Mouse (Mus musculus) stomach, embryonic 14.5 days (tissue): Measurements from ENCODE around the gene H3f3b. TPM values are rescaled to one million over a fixed set of nuclear protein-coding genes. Genes with fewer than 3 reads are reported as not detected.

Experiments
- ATAC-seq: fragments of 200-750 bp; cut with Nextera tagmentation; 2 replicates; pipeline ENCODE4 v1.8.0; 2017; ENCODE audit warnings: low read depth, moderate TSS enrichment; ENCODE audit not compliant: insufficient number of reproducible peaks, insufficient read depth, low FRiP score
- H3K27ac ChIP-seq: fragments of 300-500 bp; sonication (generic); 2 replicates; pipeline ENCODE4 v1.5.1; 2014; ENCODE audit warnings: mild to moderate bottlenecking, low read length, moderate library complexity, mixed read lengths
- H3K27me3 ChIP-seq: fragments of 300-500 bp; sonication (generic); 2 replicates; pipeline ENCODE4 v1.6.1; 2014; ENCODE audit warnings: low read length, control low read depth, mixed read lengths; ENCODE audit not compliant: control insufficient read depth, insufficient read depth
- H3K36me3 ChIP-seq: fragments of 300-500 bp; sonication (generic); 2 replicates; pipeline ENCODE4 v1.6.1; 2014; ENCODE audit warnings: mild to moderate bottlenecking, control low read depth, low read length, moderate library complexity, mixed read lengths; ENCODE audit not compliant: control insufficient read depth, insufficient read depth
- H3K4me1 ChIP-seq: fragments of 300-500 bp; sonication (generic); 2 replicates; pipeline ENCODE4 v1.6.1; 2014; ENCODE audit warnings: low read length, control low read depth, mixed read lengths; ENCODE audit not compliant: control insufficient read depth, insufficient read depth
- H3K4me2 ChIP-seq: fragments of 300-500 bp; sonication (generic); replicated peaks from 2 replicates; pipeline ENCODE4 v1.6.1; 2014; ENCODE audit warnings: low read depth, low read length, control low read depth
- H3K4me3 ChIP-seq: fragments of 300-500 bp; sonication (generic); 2 replicates; pipeline ENCODE4 v1.5.1; 2014; ENCODE audit warnings: low read depth, low read length, control low read depth
- H3K9ac ChIP-seq: fragments of 300-500 bp; sonication (generic); replicated peaks from 2 replicates; pipeline ENCODE4 v1.6.1; 2014; ENCODE audit warnings: low read depth, mild to moderate bottlenecking, control low read depth, low read length, moderate library complexity, mixed read lengths
- H3K9me3 ChIP-seq: fragments of 300-500 bp; sonication (generic); 2 replicates; pipeline ENCODE4 v1.6.1; 2016; ENCODE audit warnings: low read depth, low read length, control low read depth; ENCODE audit not compliant: control insufficient read depth
- WGBS: fragments of 180-500 bp; shearing (Covaris S2); extraction: QIAGEN DNeasy Blood & Tissue Kit; methylation state at CpG from one replicate; pipeline ENCODE4 v1.1.7; 2014; 5-methylcytosine and 5-hydroxymethylcytosine counted together
- polyA plus RNA-seq: library from polyadenylated mRNA; unstranded; fragments of >200 nt; fragmentation: Nextera tagmentation; extraction: Ambion mirVana; gene quantifications from 2 replicates; pipeline ENCODE4 v1.2.1, GENCODE M21; 2014

H3f3b gene
- polyA plus RNA-seq = 1,982 and 2,067 TPM in 2 replicates

- Histone ChIP-seq H3K27me3 (no peaks in the 10 kb centered on the region), H3K27ac (no peak within 1 kb of the TSS), H3K4me3 (no peak within 1 kb of the TSS), H3K9me3 (no peaks in the 10 kb centered on the region), H3K36me3 (no peaks in the 10 kb centered on the region), H3K4me1 (peaks cover 7% of the 10 kb centered on the region; the same call in 1 of the 2 replicates), H3K4me2 (no peak within 1 kb of the TSS), H3K9ac (no peak within 1 kb of the TSS)
- 81% methylated on average over 4 of the region's 4 CpGs for WGBS
- ATAC-seq = no peak
Measured at GRCm38 (mm10) chr11:116027756-116028155, at the start of gene H3f3b. Gene H3f3b, minus strand, starts transcription at chr11:116027962.

GRCm38 (mm10) chr11:116076836-116077235 is 49.1 kb upstream of the H3f3b start:
- Histone ChIP-seq H3K36me3 (peaks cover 29% of the 10 kb centered on the region), H3K9me3 (no peaks in the 10 kb centered on the region), H3K9ac (no peak overlapping the region), H3K4me2 (peak overlapping the region; percentile 44; the same call in 1 of the 2 replicates), H3K4me3 (no peak overlapping the region), H3K27ac (no peak overlapping the region), H3K27me3 (no peaks in the 10 kb centered on the region), H3K4me1 (peaks cover 9% of the 10 kb centered on the region)
- ATAC-seq = no peak
- WGBS = 76% methylated on average over 7 of the region's 7 CpGs

GRCm38 (mm10) chr11:116076266-116076540 is 48.4 kb upstream of the H3f3b start:
- no peak overlapping the region for H3K4me2 ChIP-seq

GRCm38 (mm10) chr11:116075539-116076265 is 47.9 kb upstream of the H3f3b start:
- no peak overlapping the region for H3K9ac ChIP-seq
- no peaks in the 10 kb centered on the region for H3K27me3 ChIP-seq
- no peak overlapping the region for H3K27ac ChIP-seq
- H3K4me2 ChIP-seq = no peak overlapping the region
- no peak overlapping the region for H3K4me3 ChIP-seq
- ATAC-seq = no peak
- H3K4me1 ChIP-seq = peaks cover 9% of the 10 kb centered on the region
- H3K36me3 ChIP-seq = peaks cover 19% of the 10 kb centered on the region
- WGBS = 59% methylated on average over 20 of the region's 20 CpGs
- H3K9me3 ChIP-seq = no peaks in the 10 kb centered on the region

More at GRCm38 (mm10) chr11:116076266-116076540, 48.4 kb upstream of the H3f3b start:
- Histone ChIP-seq H3K9me3 (no peaks in the 10 kb centered on the region), H3K9ac (no peak overlapping the region), H3K36me3 (peaks cover 23% of the 10 kb centered on the region), H3K4me1 (peaks cover 9% of the 10 kb centered on the region), H3K27me3 (no peaks in the 10 kb centered on the region), H3K4me3 (no peak overlapping the region), H3K27ac (no peak overlapping the region)
- no peak; the same call in 1 of the 2 replicates for ATAC-seq
- WGBS = 59% methylated on average over 7 of the region's 7 CpGs

- H3K36me3 ChIP-seq = peaks cover 7% of the 10 kb centered on the region
- H3K4me1 ChIP-seq = peaks cover 9% of the 10 kb centered on the region
- no peak overlapping the region for H3K27ac ChIP-seq
- no peak overlapping the region for H3K4me2 ChIP-seq
- H3K4me3 ChIP-seq = no peak overlapping the region
- 54% methylated on average over 7 of the region's 7 CpGs for WGBS
- no peaks in the 10 kb centered on the region for H3K9me3 ChIP-seq
- no peak for ATAC-seq
- H3K9ac ChIP-seq = no peak overlapping the region
- H3K27me3 ChIP-seq = no peaks in the 10 kb centered on the region
Measured at GRCm38 (mm10) chr11:116074436-116074991, 46.8 kb upstream of the H3f3b start.

- Histone ChIP-seq H3K9ac (no peak overlapping the region), H3K27ac (no peak overlapping the region), H3K4me2 (no peak overlapping the region), H3K4me3 (no peak overlapping the region), H3K36me3 (no peaks in the 10 kb centered on the region), H3K27me3 (no peaks in the 10 kb centered on the region), H3K9me3 (no peaks in the 10 kb centered on the region), H3K4me1 (no peaks in the 10 kb centered on the region)
- no peak for ATAC-seq
- 74% methylated on average over 3 of the region's 3 CpGs for WGBS
Measured at GRCm38 (mm10) chr11:116072608-116073007, 44.8 kb upstream of the H3f3b start.

GRCm38 (mm10) chr11:116071510-116071909 is 43.7 kb upstream of the H3f3b start:
- no peak overlapping the region for H3K9ac ChIP-seq
- no peaks in the 10 kb centered on the region for H3K9me3 ChIP-seq
- H3K4me3 ChIP-seq = no peak overlapping the region
- ATAC-seq = no peak
- H3K27me3 ChIP-seq = no peaks in the 10 kb centered on the region
- no peak overlapping the region for H3K27ac ChIP-seq
- no peaks in the 10 kb centered on the region for H3K4me1 ChIP-seq
- H3K4me2 ChIP-seq = no peak overlapping the region
- H3K36me3 ChIP-seq = no peaks in the 10 kb centered on the region
- whole genome bisulfite sequencing = 68% methylated on average over 5 of the region's 5 CpGs

GRCm38 (mm10) chr11:116065345-116065744 is 37.6 kb upstream of the H3f3b start:
- no peak overlapping the region for H3K27ac ChIP-seq
- H3K36me3 ChIP-seq = peaks cover 9% of the 10 kb centered on the region
- H3K9me3 ChIP-seq = no peaks in the 10 kb centered on the region
- no peak for ATAC-seq
- H3K27me3 ChIP-seq = no peaks in the 10 kb centered on the region
- H3K9ac ChIP-seq = no peak overlapping the region
- no peaks in the 10 kb centered on the region for H3K4me1 ChIP-seq
- H3K4me3 ChIP-seq = no peak overlapping the region
- H3K4me2 ChIP-seq = no peak overlapping the region
- 86% methylated on average over 12 of the region's 12 CpGs for WGBS
